Mouse (Mus musculus): Measurements from ENCODE around the gene Ddx28.

The Ddx28 gene

DNA sequence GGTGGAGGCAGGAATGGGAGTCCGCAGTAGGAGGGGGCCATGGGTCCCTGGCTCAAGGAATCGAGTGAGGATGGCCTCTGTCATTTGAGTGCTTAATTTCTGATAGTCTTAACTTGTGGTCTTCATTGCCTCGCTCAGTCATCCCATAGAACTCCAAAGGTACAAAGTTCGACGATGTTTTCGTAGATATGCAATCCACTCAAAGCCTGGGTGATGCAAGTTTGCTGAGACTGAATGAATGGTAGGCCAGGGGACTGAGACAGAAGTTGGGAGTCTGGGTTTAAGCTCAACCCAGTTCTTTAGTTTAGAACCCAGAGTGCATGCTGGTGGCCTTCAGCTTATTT, at the start of gene Ddx28:
Ddx28 (minus strand) TSS at position 240 of the 344 bp plus-strand sequence.
- no peak for DNase-seq (ENCODE audit: low spot score)

DNA sequence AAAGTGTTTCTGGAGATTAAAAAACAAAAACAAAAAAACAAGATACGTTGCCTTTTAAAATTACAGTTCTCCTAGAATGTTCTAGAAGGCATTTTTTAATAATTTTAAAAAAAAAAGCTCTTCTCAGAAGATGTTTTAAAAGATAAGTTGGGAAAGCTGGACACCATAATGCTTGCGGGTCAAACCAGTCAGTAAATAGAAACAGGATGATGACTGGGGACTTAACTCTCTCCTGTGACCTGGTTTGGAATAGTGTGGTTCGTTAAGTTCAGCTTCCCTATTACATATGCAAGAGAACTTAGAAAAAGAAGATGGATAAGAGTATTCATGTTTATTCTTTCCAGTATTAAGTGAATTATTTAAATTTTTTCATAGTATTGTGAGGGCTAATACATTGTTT, 48.8 kb upstream of the Ddx28 start:
- DNase-seq (ENCODE audit: low spot score), result peak; percentile 25

DNA sequence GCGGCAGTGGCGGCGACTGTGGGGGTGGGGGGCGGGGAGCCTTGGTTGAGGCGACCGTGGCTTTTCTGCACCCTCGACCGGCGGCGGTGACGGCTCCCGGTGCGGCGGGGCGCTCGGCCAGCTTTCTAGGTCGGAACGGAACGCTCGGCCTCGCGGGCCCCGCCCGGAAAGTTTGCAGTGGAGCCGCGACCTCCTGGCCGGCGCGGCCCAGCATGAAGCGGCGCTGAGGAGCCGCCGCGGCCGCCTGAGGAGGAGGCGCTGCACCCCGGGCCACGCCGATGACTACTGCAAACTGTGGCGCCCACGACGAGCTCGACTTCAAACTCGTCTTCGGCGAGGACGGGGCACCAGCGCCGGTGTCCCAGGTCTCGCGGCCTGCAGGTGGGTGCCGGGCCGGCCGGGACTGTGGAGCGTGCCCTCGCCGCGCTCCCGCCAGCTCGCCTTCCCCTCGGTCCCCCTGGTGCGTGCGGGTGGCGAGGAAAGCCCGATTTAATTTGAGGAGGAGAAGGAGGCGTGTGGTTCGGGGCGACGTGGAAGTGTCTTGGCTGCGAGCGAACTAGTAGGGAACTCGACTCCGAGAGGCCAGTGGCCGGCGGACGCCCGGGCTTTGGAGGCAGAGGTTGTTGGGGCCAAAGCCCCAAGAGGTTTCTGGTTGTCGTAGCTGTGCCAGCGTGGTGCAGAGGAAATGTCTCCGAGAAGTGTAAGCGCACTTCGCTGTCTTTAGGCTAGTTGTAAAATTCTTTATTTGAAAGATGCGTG, 48.1 kb upstream of the Ddx28 start:
- DNase-seq (ENCODE audit: low spot score), result peak; percentile 74

DNA sequence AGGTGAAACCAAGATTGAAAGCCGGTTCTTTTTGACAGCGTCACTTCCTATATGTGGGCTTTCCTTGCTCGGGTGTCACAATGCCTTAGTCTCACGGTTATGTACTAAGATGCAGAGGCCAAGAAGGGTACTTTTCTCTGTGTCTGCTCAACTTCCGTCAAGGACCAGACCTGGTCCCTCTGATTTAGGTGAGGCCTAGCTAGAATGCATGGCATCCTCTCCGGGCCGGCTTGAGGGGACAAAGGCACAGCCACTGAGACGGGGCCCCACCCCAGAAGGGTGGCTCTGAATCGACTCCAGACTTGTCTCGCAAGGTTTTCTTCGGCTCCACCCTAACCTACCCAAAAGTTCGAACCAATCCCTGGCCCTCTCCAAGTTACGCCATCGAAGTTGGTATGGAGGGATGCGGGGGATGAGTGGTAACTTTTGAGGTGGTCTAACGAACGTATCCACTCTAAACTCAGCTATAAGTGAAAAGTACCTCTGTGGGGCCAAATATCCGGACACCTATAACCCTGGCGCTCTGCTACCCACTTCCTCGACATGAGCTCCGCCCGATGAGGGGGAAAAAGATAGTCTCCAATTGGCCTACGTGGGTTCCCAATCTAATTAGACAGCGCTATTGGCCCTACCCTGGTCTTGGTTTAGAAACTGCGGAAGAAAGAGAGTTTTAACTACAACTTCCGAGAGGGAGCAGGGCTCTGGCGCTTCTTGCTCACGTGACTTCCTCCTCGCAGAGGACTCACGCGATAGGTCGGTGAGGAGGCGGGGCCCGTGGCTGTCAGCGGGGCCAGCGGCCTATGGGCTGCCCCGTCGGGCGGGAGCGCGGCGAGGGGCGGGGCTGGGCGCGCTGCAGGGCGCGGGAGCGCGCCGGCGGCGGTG, 47.3 kb upstream of the Ddx28 start, which contains the start of gene Nfatc3:
Nfatc3 (plus strand) TSS at position 110 of the 882 bp plus-strand sequence.
- peak; percentile 99 for DNase-seq (ENCODE audit: low spot score)

DNA sequence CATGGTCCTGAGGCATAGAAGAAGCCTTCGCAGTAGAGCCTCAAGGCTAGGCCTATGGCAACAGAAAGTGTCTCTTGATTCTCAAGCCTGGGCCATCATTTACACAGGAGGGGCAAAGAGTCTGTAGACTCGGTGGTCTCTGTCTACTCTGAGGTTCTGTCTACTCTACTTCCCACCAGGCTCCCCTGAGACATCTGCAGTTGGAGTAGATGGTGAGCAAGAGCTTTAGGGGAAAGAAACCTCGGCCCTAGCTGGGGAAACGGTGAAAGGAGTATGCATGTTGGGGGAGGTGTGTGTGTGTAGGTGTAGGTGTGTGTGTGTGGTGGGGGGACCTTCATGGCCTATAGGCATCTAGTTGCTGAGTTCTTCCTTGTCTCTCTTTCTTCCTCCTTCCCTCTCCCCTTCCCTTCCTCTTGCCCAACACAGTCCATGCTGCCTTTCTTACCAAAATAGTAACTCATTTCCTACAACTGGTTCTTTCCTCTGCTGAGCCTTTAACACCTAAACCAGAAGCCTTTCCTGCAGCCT, 44.8 kb upstream of the Ddx28 start:
- DNase-seq (ENCODE audit: low spot score), result no peak

DNA sequence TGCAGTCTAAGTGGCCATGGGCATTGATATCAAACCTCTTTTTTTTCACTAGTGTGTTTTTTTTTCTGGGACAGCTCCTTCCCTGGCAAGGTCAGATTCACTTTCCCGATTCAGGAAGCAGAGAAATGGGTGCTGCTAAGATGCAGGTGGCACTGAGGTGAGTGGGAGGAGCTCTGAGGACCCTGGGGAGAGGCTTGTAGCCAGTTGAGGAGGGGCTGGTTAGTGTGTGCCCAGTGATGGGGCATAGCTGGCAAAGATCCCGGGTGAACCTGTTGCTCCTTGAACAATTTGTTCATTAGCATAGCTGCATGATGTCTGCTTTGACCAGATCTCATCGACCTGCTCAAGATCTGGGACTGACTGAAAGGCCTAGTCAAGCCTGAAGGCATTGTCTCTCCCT, 43.4 kb upstream of the Ddx28 start:
- peak; percentile 54 for DNase-seq (ENCODE audit: low spot score)

DNA sequence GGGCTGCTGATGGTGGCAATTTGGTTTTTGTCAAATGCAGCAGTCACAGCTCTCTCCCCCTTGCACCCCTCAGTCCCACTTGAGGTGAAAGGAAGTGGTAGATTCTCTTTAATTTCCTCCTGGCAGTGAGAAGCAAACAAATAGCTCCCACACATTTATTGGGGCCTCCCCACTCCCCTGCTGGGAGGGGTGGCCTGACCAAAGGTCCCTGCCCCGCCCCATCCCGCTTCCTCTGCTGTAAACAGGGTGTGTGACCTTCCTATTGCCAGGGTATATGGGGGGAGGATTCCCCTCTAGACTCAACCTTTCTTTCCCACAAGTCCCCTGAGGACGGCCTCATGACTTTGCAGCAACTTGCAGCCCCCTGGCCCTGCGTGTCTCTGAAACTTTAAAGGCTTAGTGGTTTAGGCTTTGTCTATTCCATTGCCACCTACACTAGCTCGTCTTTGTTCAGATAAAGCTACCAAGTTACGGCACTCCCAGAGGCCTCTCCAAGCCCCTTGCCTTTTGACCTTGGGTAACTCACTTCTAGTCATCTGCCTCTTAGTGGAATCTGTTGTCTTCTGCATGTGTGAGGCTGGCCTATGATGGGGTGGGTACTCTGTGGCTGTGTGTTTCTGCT, 42.6 kb upstream of the Ddx28 start:
- DNase-seq (ENCODE audit: low spot score), result no peak

DNA sequence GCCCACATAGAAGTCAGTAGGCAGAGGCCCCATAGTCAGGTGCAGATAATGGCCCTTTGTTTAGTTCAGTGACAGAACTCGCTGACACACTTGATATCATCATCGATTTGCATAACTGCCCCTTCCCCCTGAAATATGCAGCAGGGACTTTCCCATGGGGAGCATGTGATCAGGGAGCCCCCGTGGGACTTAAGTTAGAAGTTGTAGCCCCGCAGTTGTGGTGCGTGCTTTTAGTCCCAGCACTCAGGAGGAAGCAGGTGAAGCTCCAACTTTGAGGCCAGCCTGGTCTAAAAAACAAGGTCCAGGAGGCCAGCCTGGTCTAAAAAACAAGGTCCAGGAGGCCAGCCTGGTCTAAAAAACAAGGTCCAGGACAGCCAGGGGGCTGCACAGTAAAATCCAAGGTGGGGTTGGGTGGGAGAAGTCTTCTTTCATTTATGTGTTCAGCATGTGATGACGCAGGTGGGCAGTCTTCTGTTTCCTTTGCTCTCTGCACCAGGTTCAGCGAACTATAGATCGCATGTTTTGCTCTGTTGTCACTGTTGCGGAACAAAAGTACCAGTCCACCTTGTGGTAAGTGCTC, 40.9 kb upstream of the Ddx28 start:
- DNase-seq (ENCODE audit: low spot score), result no peak

DNA sequence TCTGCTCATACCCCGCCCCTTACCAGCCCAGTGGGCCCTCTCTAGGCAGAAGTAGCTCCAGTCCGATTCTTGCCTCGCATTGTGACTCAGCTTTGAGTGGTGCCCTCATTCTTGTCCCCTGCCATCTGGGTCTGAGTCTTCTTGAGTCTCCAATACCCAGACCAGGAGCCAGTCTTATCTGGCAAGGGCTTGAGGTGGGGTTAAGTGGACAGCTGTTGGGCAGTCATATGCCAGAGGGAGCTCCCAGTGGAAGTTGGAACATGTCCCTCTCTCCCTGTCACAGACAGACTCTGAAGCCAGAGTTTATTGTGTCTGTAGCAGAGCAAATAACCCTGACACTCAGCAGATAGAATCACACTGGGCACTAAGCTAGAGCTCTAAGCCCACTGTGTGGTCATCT, 39.4 kb upstream of the Ddx28 start:
- DNase-seq (ENCODE audit: low spot score), result peak; percentile 23

DNA sequence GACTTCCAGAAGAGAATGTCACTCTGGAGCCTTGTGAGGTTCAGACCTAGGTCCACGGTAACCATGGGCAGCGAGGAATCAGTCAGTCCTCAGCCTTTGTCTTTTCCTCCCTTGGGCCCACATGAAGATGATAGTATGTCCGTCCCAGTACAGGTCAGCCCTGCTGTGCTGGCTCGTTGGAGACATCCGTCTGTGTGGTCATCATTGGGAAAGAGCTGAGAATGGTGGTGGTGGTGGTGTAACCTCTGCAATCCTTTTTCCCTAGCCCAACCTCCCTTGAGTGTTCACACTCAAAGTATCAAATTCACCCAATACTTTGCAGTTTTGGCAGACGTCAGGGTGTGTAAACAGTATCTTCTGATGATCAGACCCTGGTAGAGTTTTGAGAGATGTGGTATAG, 38.2 kb upstream of the Ddx28 start:
- DNase-seq (ENCODE audit: low spot score), result no peak

DNA sequence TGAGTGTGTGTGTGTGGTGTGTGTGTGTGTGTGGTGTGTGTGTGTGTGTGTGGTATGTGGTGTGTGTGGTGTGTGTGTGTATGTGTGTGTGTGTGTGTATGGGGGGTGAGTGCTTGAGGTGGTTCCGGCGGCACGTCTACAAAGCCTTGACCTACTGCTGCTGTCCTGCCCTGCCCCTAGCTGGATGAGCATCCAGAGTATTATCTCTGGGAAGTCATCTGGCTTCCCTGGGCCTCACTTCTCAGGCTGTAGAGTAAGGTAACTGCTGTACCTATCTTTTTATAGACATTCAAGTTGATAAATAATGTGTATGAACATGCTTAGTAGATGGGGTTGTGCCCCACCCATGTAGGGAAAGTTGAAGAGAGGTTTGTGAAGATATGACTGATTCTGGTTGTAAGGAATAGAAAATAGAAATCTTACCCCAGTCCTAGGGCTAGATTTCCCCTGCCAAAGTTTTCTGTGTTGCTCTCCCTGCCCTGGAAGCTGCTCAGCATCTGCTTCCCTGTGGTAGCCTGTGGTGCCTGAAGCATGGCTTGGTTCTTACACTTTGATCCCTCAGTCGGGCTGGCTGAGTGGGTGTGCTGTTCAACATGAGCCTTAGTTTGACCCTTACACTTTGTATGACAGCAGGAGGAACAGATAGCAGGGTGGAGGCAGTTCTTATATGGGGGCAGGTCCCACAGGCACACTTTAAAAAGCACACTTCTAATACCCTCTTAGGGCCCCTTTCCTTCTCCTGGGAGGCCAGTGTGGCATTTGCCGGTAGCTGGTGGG, 36.4 kb upstream of the Ddx28 start:
- DNase-seq (ENCODE audit: low spot score), result no peak

DNA sequence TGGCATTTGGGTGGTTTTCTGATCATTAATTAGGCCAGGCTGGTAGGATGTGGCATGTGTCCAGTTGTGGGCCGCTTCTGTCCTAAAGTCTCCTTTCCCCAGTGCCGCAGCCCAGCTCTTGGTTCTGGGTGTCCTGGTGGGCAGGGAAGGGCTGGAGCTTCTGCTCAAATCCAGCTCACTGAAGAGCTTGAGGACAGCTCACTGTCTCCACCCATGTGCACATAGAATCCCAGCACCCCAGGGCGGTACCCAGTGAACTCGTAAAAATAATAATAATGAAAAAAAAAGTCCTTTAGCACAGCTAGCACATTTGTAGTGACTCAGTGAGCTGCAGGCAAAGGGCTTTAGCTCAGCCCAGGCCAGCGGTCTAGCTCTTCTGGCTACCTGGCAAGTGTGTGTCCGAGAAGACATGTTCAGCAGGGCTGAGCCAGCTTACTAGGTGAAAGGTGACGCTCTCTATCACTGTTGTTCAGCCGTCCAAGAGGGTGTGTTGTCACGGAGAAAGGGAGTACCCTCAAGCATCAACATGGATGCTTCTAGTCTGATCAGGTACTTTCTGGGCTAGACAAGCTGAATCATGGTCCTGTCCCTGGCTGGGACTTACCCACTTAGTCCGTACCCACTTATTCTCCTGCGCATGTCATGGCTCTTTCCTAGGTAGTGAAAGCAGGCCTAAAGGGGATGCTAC, 35.3 kb upstream of the Ddx28 start:
- DNase-seq (ENCODE audit: low spot score), result no peak

DNA sequence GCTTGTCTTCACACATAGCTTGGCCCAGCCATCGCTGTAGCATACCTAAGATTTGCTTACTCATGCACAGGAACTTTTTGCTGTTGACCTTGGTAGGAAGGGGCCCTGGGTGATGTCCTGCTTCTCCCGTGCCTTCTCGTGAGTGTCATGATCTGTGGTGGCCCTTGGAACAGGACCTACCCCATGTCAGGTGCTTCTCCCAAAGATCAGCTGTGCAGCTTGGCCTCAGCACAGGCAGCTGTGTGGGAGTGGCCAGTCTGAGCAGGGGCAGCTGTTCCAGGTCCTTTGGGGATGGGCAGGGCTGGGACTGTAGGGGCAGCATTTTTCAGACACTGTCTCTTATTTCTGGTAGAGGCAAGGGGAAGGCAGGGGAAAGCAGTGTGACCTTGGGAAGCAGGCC, 32.5 kb upstream of the Ddx28 start:
- peak; percentile 36 for DNase-seq (ENCODE audit: low spot score)

DNA sequence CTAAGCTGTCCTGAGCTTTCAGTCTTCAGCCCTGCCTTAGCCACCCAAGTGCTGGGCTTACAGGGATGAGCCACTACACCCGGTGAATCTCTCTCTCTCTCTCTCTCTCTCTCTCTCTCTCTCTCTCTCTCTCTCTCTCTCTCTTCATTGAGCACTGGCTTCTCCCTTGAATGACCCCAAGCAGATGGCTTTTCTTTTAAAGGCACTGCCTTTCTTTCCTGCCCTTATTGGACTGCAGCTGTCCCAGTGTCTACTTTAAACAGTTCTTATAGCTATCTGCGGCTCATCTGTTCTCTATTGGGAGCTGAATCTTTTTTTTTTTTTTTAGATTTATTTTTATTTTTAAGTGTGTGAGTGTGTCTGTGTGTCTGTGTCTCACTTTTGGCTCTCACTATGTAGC, 31.4 kb upstream of the Ddx28 start:
- DNase-seq (ENCODE audit: low spot score), result no peak

DNA sequence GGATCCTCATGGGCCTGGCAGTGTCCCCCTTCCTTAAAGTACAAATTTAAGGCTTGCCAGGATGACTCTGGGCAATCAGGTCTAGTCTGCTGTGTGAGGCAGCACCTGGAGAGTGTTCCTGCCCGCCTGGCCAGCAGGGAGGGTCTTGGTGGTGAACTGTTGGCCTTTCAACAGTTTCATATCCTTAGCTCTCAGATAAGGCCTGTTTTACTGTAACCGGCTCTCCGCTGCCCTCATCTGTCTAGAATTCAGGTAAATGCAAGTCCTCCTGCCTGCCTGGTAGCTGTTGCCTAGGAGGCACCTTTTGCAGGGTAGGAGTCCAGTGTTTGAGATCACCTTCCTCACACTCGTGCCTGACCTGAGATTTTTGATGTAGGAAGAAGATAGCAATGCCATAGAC, 28.5 kb upstream of the Ddx28 start:
- DNase-seq (ENCODE audit: low spot score), result no peak

DNA sequence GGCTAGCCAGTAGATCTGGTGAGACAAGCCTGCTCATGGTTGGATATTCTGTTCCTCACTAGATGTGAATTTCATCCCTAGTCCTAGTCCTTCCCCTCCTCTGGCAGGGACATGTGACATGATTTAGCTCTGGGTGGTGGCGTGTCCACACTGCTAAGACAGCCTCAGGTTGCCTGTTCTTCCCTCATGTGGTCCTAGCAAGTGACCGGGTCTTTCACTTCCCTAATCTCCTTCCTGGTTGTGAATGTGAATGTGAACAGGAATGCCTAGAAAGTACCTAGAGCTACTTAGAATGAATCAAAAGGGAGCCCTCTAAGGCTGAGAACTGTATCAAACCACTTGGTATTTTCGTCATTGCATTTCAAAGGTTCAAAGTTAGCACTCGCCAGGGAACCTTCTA, 27.9 kb upstream of the Ddx28 start:
- DNase-seq (ENCODE audit: low spot score), result no peak

DNA sequence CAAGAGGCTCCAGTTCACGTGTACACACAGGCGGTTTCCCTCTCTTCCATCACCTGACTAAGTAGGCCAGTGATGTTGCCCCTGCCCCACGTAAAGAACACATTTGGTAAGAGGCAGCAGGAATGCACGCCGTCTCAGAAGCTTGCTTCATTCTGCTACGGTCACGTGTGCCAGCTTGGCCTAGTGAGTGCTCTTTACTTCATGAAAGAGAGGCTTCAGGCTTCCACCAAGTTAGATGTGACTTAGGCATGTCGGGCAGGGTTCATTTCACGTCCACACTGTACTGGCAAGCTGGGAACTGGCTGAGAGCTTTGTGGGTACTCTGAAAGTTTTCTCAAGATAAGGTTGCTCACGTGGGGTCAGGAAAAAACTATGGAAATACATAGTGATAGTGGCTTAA, 27.0 kb upstream of the Ddx28 start:
- no peak for DNase-seq (ENCODE audit: low spot score)

DNA sequence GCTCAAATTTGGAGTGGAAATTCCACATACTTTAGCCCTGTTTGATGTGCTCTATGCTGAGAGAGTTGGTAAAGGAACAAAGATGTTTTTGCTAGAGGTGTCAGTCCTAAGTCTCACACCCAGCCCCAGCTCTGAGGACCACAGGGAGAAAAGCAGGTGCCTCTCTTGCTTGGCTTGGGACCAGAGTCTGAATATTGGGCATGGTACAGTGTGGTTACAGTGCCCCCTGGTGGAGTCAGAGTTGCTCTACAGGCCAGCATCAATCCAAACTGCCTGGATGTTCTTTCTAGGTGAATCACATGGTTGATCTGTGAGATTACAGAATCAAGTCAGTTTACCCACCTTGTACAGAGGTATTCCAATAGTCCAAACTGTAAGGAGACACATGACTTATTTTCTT, 10.8 kb upstream of the Ddx28 start:
- peak; percentile 84 for DNase-seq (ENCODE audit: low spot score)

DNA sequence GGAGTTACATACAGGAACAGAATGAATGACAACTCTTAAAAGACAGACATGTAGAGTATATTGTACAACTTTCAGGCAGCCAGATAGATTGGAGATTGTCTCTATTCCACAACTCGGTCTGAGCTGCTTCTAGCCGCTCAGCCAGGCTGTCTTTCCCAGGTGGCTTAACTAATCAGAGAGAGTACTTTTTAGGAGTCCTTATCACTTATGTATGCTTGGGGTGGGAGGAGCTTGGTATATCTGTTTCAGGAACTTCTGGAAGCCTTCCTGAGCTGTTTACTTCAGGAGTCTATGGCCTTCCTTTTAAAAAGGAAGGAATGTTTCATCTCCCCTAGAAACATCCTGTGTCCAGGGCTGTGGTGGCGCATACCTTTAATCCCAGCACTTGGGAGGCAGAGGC, 6.4 kb upstream of the Ddx28 start:
- no peak for DNase-seq (ENCODE audit: low spot score)

DNA sequence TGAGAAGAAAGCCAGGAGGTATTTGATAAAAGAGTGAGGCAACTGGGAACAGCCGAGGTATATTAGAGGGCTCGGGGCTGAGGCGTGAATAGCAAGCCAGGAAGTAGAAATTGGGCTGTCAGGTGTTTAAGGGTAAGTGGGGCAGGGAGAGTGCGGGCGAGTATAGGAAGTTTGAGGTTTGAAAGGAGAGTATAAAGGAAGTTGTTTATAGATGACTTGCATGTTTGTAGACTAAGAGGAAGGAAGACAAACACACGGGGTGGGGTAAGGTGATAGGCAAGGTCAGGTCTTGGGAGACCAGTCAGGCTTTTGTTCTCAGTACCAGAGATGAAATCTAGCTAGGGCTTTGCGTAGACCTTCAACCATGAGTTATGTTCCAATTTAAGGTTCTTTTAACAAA, 5.4 kb upstream of the Ddx28 start:
- DNase-seq (ENCODE audit: low spot score), result no peak

DNA sequence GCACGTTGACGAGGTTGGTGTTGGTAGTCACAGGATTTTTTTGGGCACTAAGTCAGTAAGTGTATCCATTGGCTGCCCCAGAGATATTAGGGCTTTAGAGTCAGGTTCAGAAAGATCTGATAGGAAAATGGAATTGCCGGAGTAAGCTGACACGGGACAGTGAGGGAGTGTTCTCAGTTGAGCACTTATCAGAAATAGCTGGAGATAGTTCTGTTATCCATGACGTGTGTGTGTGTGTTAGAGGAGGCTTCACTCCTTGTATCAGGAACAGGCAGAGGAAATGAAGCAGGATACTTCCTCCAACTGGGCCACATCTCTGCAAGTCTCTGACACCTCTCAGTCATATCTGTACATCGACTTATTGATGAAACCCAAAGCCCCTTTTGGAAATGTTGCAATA, 4.6 kb upstream of the Ddx28 start:
- DNase-seq (ENCODE audit: low spot score), result no peak
